Mouse (Mus musculus) cerebellum, adult 2 months (tissue): Measurements from ENCODE around the gene Cnot3.
"Not testable (repeated sequence)": the region's sequence is repeated elsewhere in the genome, so short reads cannot be mapped to it uniquely, and the experiment has no call there.

Experiments used
- CTCF ChIP-seq: fragments of 200-500 bp; IDR thresholded peaks from 2 replicates; pipeline ENCODE4 v1.5.1; 2011; ENCODE audit warnings: low read depth, mild to moderate bottlenecking, control low read depth, low read length, moderate library complexity, borderline replicate concordance; ENCODE audit not compliant: insufficient read depth
- POLR2A ChIP-seq: fragments of 200-500 bp; IDR thresholded peaks from 2 replicates; pipeline ENCODE4 v1.6.1; 2011; ENCODE audit warnings: low read length, control low read depth, borderline replicate concordance; ENCODE audit not compliant: insufficient read depth

- TF ChIP-seq CTCF, POLR2A: not testable (repeated sequence)
These were observed 60.4 kb downstream of the Cnot3 start for GRCm38 (mm10) chr7:3705461-3705860.
